Mouse (Mus musculus): ENCODE measurements around the gene Cyp24a1. TPM values are rescaled to one million over a fixed set of nuclear protein-coding genes. Genes with fewer than 3 reads are reported as not detected.

The Cyp24a1 gene
- polyA plus RNA-seq, 1 experiment from 2014 or later, result not detected

- H3K4me2 ChIP-seq, result no peak overlapping the region
- 70% methylated on average over 4 of the region's 4 CpGs for WGBS
- H3K27ac ChIP-seq, result no peak overlapping the region
- no peak overlapping the region for H3K9ac ChIP-seq
- no peak overlapping the region for H3K4me3 ChIP-seq
- ATAC-seq (ENCODE audit: insufficient number of reproducible peaks, insufficient read depth, low FRiP score, low TSS enrichment, low read depth), result no peak
- H3K27me3 ChIP-seq, result 0 out of 2 replicates have a peak, but pooled peaks cover 4% of the 10 kb centered on the region
- H3K4me1 ChIP-seq, result peaks cover 16% of the 10 kb centered on the region
- H3K9me3 ChIP-seq, result no peaks in the 10 kb centered on the region
- no peaks in the 10 kb centered on the region for H3K36me3 ChIP-seq
Observed at GRCm38 (mm10) chr2:170436204-170436603, 60.7 kb downstream of the Cyp24a1 start.

Other genes starting within 250 kb of the Cyp24a1 start
- gene Bcas1, start 69.3 kb downstream of the Cyp24a1 start, polyA plus RNA-seq (2015; fragmentation: Nextera tagmentation; extraction: Ambion mirVana), result 1.00 and 1.9 TPM in 2 replicates
- 90.0 and 93.0 TPM in 2 replicates for gene Pfdn4, start 717 bp downstream of the Cyp24a1 start, polyA plus RNA-seq (2015; fragmentation: Nextera tagmentation; extraction: Ambion mirVana)
- gene 4930470P17Rik, start 104.9 kb upstream of the Cyp24a1 start, polyA plus RNA-seq (2015; fragmentation: Nextera tagmentation; extraction: Ambion mirVana), result not detected in 2 replicates
- 9.1 and 11.4 TPM in 2 replicates for gene Dok5, start 234.7 kb upstream of the Cyp24a1 start, polyA plus RNA-seq (2015; fragmentation: Nextera tagmentation; extraction: Ambion mirVana)

Data from embryonic facial prominence, embryonic 13.5 days (tissue).